Mouse (Mus musculus) liver, embryonic 12.5 days (tissue): Measurements from ENCODE around the gene Gse1. TPM values are rescaled to one million over a fixed set of nuclear protein-coding genes. Genes with fewer than 3 reads are reported as not detected.

Experiments
- ATAC-seq: fragments of 200-750 bp; cut with Nextera tagmentation; 2 replicates; pipeline ENCODE4 v1.8.0; 2017; ENCODE audit warnings: moderate number of reproducible peaks, mild to moderate bottlenecking, moderate library complexity
- H3K27ac ChIP-seq: fragments of 300-500 bp; sonication (generic); 2 replicates; pipeline ENCODE4 v1.5.1; 2016; ENCODE audit warnings: mild to moderate bottlenecking
- H3K27me3 ChIP-seq: fragments of 300-500 bp; sonication (generic); replicated peaks from 2 replicates; pipeline ENCODE4 v1.6.1; 2016; ENCODE audit warnings: mild to moderate bottlenecking, moderate library complexity
- H3K36me3 ChIP-seq: fragments of 300-500 bp; sonication (generic); 2 replicates; pipeline ENCODE4 v1.6.1; 2016; ENCODE audit warnings: mild to moderate bottlenecking, moderate library complexity
- H3K4me1 ChIP-seq: fragments of 300-500 bp; sonication (generic); 2 replicates; pipeline ENCODE4 v1.6.1; 2016
- H3K4me2 ChIP-seq: fragments of 300-500 bp; sonication (generic); 2 replicates; pipeline ENCODE4 v1.6.1; 2016; ENCODE audit warnings: mild to moderate bottlenecking, moderate library complexity
- H3K4me3 ChIP-seq: fragments of 300-500 bp; sonication (generic); 2 replicates; pipeline ENCODE4 v1.5.1; 2016; ENCODE audit warnings: mild to moderate bottlenecking, moderate library complexity
- H3K9ac ChIP-seq: fragments of 300-500 bp; sonication (generic); 2 replicates; pipeline ENCODE4 v1.6.1; 2016; ENCODE audit warnings: mild to moderate bottlenecking, moderate library complexity
- H3K9me3 ChIP-seq: fragments of 300-500 bp; sonication (generic); replicated peaks from 2 replicates; pipeline ENCODE4 v1.6.1; 2016; ENCODE audit warnings: mild to moderate bottlenecking, moderate library complexity
- WGBS: fragments of 180-500 bp; shearing (Covaris S2); methylation state at CpG from one replicate; pipeline ENCODE4 v1.1.7; 2016; ENCODE audit not compliant: insufficient replicate concordance; 5-methylcytosine and 5-hydroxymethylcytosine counted together
- polyA plus RNA-seq: library from polyadenylated mRNA; unstranded; fragments of >200 nt; fragmentation: Nextera tagmentation; extraction: Ambion mirVana; gene quantifications from 2 replicates; pipeline ENCODE4 v1.2.1, GENCODE M21; 2016

The Gse1 gene
- polyA plus RNA-seq, 1 experiment from 2014 or later = 15.9 TPM

GRCm38 (mm10) chr8:120294982-120295870, 67.0 kb downstream of the Gse1 start:
- no peaks in the 10 kb centered on the region for H3K27me3 ChIP-seq
- 15% methylated on average over 16 of the region's 17 CpGs for WGBS

DNA sequence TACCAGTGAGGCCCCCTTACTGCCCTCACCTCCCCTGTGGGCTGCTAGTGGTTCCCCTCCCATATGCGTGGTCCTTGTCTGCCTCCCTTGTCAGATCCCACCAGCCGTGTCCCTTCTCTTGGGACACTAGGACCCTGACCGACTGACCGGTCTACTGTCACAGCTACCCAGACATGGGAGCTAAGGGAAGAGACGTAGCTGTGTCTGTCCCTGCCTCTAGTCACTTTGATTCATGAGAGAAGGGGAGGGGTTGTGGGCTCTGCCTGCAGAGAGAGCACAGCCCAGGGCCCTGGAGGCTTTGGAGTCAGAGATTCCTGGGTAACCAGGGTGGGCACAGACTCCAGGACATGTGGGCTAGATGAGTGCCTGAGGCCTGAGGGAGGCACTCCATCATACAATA, 68.7 kb downstream of the Gse1 start:
- WGBS = 62% methylated on average over 5 of the region's 5 CpGs
- Histone ChIP-seq H3K4me1 (peaks cover 84% of the 10 kb centered on the region), H3K4me2 (peak overlapping the region; percentile 86; the same call in 1 of the 2 replicates), H3K9me3 (no peaks in the 10 kb centered on the region), H3K36me3 (no peaks in the 10 kb centered on the region), H3K4me3 (no peak overlapping the region), H3K9ac (0 out of 2 replicates have a peak overlapping the region, but pooled peaks have one; percentile 82), H3K27ac (peak overlapping the region; percentile 100), H3K27me3 (no peaks in the 10 kb centered on the region)
- ATAC-seq = no peak

More at GRCm38 (mm10) chr8:120294982-120295870, 67.0 kb downstream of the Gse1 start:
- Histone ChIP-seq H3K27ac (peak overlapping the region; percentile 100), H3K9ac (peak overlapping the region; percentile 82), H3K36me3 (no peaks in the 10 kb centered on the region), H3K9me3 (no peaks in the 10 kb centered on the region), H3K4me1 (peaks cover 91% of the 10 kb centered on the region), H3K4me2 (peak overlapping the region; percentile 86), H3K4me3 (peak overlapping the region; percentile 43)
- ATAC-seq = peak; percentile 71

- Histone ChIP-seq H3K9ac (no peak overlapping the region), H3K27ac (peak overlapping the region; percentile 45), H3K4me3 (no peak overlapping the region), H3K36me3 (no peaks in the 10 kb centered on the region), H3K4me2 (no peak overlapping the region), H3K9me3 (no peaks in the 10 kb centered on the region), H3K27me3 (no peaks in the 10 kb centered on the region), H3K4me1 (peaks cover 74% of the 10 kb centered on the region)
- 80% methylated on average over 22 of the region's 22 CpGs for WGBS
- ATAC-seq = no peak
Measured at GRCm38 (mm10) chr8:120298601-120299532, 70.6 kb downstream of the Gse1 start.

GRCm38 (mm10) chr8:120300601-120301141, 72.4 kb downstream of the Gse1 start:
- Histone ChIP-seq H3K27me3 (0 out of 2 replicates have a peak, but pooled peaks cover under 1% of the 10 kb centered on the region), H3K4me1 (peaks cover 56% of the 10 kb centered on the region)

DNA sequence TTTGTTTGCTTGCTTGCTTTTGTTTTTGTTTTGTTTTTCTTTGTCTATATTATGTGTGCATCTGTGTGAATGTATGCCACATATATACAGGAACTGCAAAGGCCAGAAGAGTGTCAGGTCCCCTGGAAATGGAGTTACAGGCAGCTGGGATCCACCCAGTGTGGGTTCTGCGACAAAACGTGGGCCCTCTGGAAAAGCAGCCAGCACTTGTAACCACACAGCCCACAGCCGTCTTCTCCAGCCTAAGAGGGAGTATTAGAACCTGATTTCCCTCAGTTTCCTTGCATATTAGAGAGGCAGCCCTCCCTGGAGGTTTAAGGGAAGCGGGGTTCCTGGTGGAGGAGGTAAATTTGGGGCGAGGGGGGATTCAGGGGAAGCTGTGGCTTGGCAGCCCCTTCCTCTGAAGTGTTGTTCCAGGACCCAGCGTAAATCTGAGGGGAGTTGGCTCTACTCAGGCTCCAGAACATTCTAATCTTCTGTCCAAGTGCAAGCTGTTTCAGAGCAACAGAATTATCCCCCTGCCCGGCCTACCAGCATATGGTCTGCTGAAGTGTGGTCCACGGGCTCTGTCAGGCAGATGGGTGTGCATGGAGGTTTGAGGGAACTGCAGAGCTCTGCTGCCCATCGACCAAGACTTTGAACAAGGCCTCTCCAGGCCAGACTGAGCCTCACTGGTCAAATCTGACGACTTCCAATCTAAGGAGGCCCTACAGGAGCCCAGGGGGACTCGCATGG, 74.9 kb downstream of the Gse1 start:
- H3K4me2 ChIP-seq = no peak overlapping the region
- no peaks in the 10 kb centered on the region for H3K36me3 ChIP-seq
- H3K9me3 ChIP-seq = no peaks in the 10 kb centered on the region
- peaks cover 25% of the 10 kb centered on the region for H3K27me3 ChIP-seq
- no peak overlapping the region for H3K9ac ChIP-seq
- peak overlapping the region; percentile 4; the same call in 1 of the 2 replicates for H3K27ac ChIP-seq
- H3K4me1 ChIP-seq = peaks cover 45% of the 10 kb centered on the region
- 64% methylated on average over 11 of the region's 11 CpGs for WGBS
- ATAC-seq = no peak
- H3K4me3 ChIP-seq = no peak overlapping the region

More at GRCm38 (mm10) chr8:120300601-120301141, 72.4 kb downstream of the Gse1 start:
- no peak overlapping the region for H3K27ac ChIP-seq
- no peaks in the 10 kb centered on the region for H3K36me3 ChIP-seq
- 16% methylated on average over 13 of the region's 13 CpGs for WGBS
- peak overlapping the region; percentile 56 for H3K9ac ChIP-seq
- peak; percentile 73 for ATAC-seq
- H3K9me3 ChIP-seq = no peaks in the 10 kb centered on the region
- H3K4me3 ChIP-seq = no peak overlapping the region
- H3K4me2 ChIP-seq = peak overlapping the region; percentile 58

- Histone ChIP-seq H3K9ac (no peak overlapping the region), H3K36me3 (no peaks in the 10 kb centered on the region), H3K9me3 (no peaks in the 10 kb centered on the region), H3K4me3 (no peak overlapping the region), H3K27ac (no peak overlapping the region), H3K27me3 (peaks cover 34% of the 10 kb centered on the region), H3K4me1 (peaks cover 35% of the 10 kb centered on the region), H3K4me2 (no peak overlapping the region)
- WGBS = 66% methylated on average over 9 of the region's 9 CpGs
- ATAC-seq = no peak
Measured at GRCm38 (mm10) chr8:120304097-120304496, 75.8 kb downstream of the Gse1 start.

- Histone ChIP-seq H3K4me1 (peaks cover 24% of the 10 kb centered on the region), H3K4me3 (no peak overlapping the region), H3K4me2 (no peak overlapping the region), H3K27ac (no peak overlapping the region), H3K27me3 (peaks cover 52% of the 10 kb centered on the region), H3K36me3 (no peaks in the 10 kb centered on the region), H3K9me3 (no peaks in the 10 kb centered on the region), H3K9ac (no peak overlapping the region)
- ATAC-seq = no peak
- 73% methylated on average over 10 of the region's 10 CpGs for whole genome bisulfite sequencing
Measured at GRCm38 (mm10) chr8:120305800-120306385, 77.6 kb downstream of the Gse1 start.

GRCm38 (mm10) chr8:120307103-120307502, 78.8 kb downstream of the Gse1 start:
- WGBS = 15% methylated on average over 16 of the region's 16 CpGs
- H3K36me3 ChIP-seq = no peaks in the 10 kb centered on the region
- H3K9ac ChIP-seq = no peak overlapping the region
- no peaks in the 10 kb centered on the region for H3K9me3 ChIP-seq
- no peak overlapping the region for H3K4me3 ChIP-seq
- no peak overlapping the region for H3K27ac ChIP-seq
- peaks cover 19% of the 10 kb centered on the region for H3K4me1 ChIP-seq
- no peak overlapping the region for H3K4me2 ChIP-seq
- ATAC-seq = peak; percentile 28; the same call in 1 of the 2 replicates
- H3K27me3 ChIP-seq = peaks cover 53% of the 10 kb centered on the region

- H3K4me2 ChIP-seq = no peak overlapping the region
- 44% methylated on average over 11 of the region's 11 CpGs for WGBS
- peaks cover 53% of the 10 kb centered on the region for H3K27me3 ChIP-seq
- H3K27ac ChIP-seq = no peak overlapping the region
- no peak overlapping the region for H3K9ac ChIP-seq
- no peaks in the 10 kb centered on the region for H3K36me3 ChIP-seq
- H3K4me1 ChIP-seq = peaks cover 18% of the 10 kb centered on the region
- H3K4me3 ChIP-seq = no peak overlapping the region
- H3K9me3 ChIP-seq = no peaks in the 10 kb centered on the region
- ATAC-seq = no peak
Measured at GRCm38 (mm10) chr8:120307528-120307927, 79.3 kb downstream of the Gse1 start.

- 68% methylated on average over 8 of the region's 8 CpGs for WGBS
- H3K9ac ChIP-seq = no peak overlapping the region
Measured at GRCm38 (mm10) chr8:120308131-120308530, 79.9 kb downstream of the Gse1 start.

DNA sequence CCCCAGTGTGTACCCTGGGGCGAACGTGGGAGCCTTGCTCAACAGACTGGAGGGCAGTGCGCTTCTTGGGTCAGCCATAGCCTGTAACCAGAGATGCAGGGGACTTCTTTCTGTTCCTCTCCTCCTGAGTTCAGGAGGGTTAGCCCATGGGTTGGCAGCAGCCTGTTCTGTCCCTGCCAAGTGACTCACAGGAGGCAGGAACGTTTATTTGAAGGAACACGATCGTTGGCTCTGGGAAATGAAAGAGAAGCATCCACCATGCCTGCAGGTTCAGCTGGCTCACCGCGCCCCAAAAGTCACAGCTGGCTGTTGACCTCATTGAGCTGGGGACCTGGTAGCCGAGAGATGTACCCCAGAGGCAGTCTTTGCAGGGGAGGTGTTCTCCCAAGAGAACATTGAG, 80.3 kb downstream of the Gse1 start:
- peaks cover 56% of the 10 kb centered on the region for H3K27me3 ChIP-seq
- no peak overlapping the region for H3K9ac ChIP-seq

More at GRCm38 (mm10) chr8:120308131-120308530, 79.9 kb downstream of the Gse1 start:
- Histone ChIP-seq H3K9me3 (no peaks in the 10 kb centered on the region), H3K27me3 (peaks cover 53% of the 10 kb centered on the region), H3K4me3 (no peak overlapping the region), H3K4me2 (no peak overlapping the region), H3K36me3 (no peaks in the 10 kb centered on the region), H3K4me1 (peaks cover 12% of the 10 kb centered on the region), H3K27ac (no peak overlapping the region)
- ATAC-seq = no peak

More for the DNA sequence above, 80.3 kb downstream of the Gse1 start:
- H3K36me3 ChIP-seq = no peaks in the 10 kb centered on the region
- no peak for ATAC-seq
- H3K4me1 ChIP-seq = peaks cover 11% of the 10 kb centered on the region
- H3K9me3 ChIP-seq = no peaks in the 10 kb centered on the region
- WGBS = 71% methylated on average over 9 of the region's 9 CpGs
- H3K4me2 ChIP-seq = no peak overlapping the region
- H3K4me3 ChIP-seq = no peak overlapping the region
- H3K27ac ChIP-seq = no peak overlapping the region
